Comparison of ENCODE assay signal across 29 mouse cellular contexts in genomic region chr1:57806126-57806525, GRCm38 (mm10). TPM values are rescaled to one million over a fixed set of nuclear protein-coding genes. Genes with fewer than 3 reads are reported as not detected.
DNase-seq lines count a peak whose midpoint lies in the region; ATAC-seq and TF ChIP-seq lines count a peak whose summit lies in the region.
"Had no signal": no experiment of that assay in that cellular context is flagged by ENCODE, and none has a peak within 500 bp of the region (broad histone marks: within the 10 kb centered on the region; RNA-seq: fewer than 3 reads in every experiment).

No protein-coding gene starts in this region.

- DNase-seq in neural tube, embryonic 10.5 days (ENCODE audit: extremely low spot score, low spot score), result no peak
- peak; percentile 45 for DNase-seq in limb, embryonic 11.5 days (ENCODE audit: low spot score)
- peak; percentile 64 for DNase-seq in limb, embryonic 14.5 days (ENCODE audit: low spot score)
- no peak for DNase-seq in left cerebral cortex, postnatal 4 days
- no peak for DNase-seq in adrenal gland, adult 18-20 months (ENCODE audit: low spot score in 2 of 2)
- DNase-seq in adrenal gland, postnatal 4 days (ENCODE audit: low spot score in 2 of 2), result no peak
- DNase-seq: adrenal gland, postnatal 10 days; adrenal gland, postnatal 36 days; cerebellum, adult 11-12 months; cerebellum, adult 8-10 months; cerebellum, postnatal 10 days; cerebellum, postnatal 36 days; embryo, embryonic 11 days; gastrocnemius, postnatal 10 days; gastrocnemius, postnatal 36 days; heart, adult 2 months had no signal

- H3K4me3 ChIP-seq in neural tube, embryonic 12.5 days, result no peak overlapping the region
- no peak overlapping the region for H3K4me3 ChIP-seq in limb, embryonic 11.5 days (ENCODE audit: low read depth, low read length)
- no peak overlapping the region for H3K4me3 ChIP-seq in limb, embryonic 14.5 days (replicated peaks; ENCODE audit: low read length)
- H3K4me3 ChIP-seq in neural tube, embryonic 15.5 days (replicated peaks), result no peak overlapping the region
- H3K4me3 ChIP-seq: embryonic facial prominence, embryonic 10.5 days; embryonic facial prominence, embryonic 13.5 days; erythroblast, embryonic 14.5 days; forebrain, embryonic 12.5 days; forebrain, embryonic 15.5 days; heart, adult 2 months had no signal

- H3K27me3 ChIP-seq in neural tube, embryonic 12.5 days (replicated peaks), result no peaks in the 10 kb centered on the region
- H3K27me3 ChIP-seq in limb, embryonic 11.5 days (ENCODE audit: control insufficient read depth, insufficient read depth, low read length), result no peaks in the 10 kb centered on the region
- no peaks in the 10 kb centered on the region for H3K27me3 ChIP-seq in limb, embryonic 14.5 days (ENCODE audit: control insufficient read depth, insufficient read depth, low read length)
- H3K27me3 ChIP-seq in neural tube, embryonic 15.5 days (replicated peaks), result no peaks in the 10 kb centered on the region
- H3K27me3 ChIP-seq: embryonic facial prominence, embryonic 13.5 days; forebrain, embryonic 12.5 days; forebrain, embryonic 15.5 days had no signal

- no peak overlapping the region for H3K9ac ChIP-seq in neural tube, embryonic 12.5 days
- no peak overlapping the region for H3K9ac ChIP-seq in limb, embryonic 11.5 days (ENCODE audit: low read length)
- H3K9ac ChIP-seq in limb, embryonic 14.5 days (ENCODE audit: low read depth, low read length, severe bottlenecking), result no peak overlapping the region
- no peak overlapping the region for H3K9ac ChIP-seq in neural tube, embryonic 15.5 days (replicated peaks)
- H3K9ac ChIP-seq: embryonic facial prominence, embryonic 13.5 days; forebrain, embryonic 12.5 days; forebrain, embryonic 15.5 days; hindbrain, embryonic 14.5 days had no signal

- peaks cover 6% of the 10 kb centered on the region for H3K4me1 ChIP-seq in neural tube, embryonic 12.5 days
- H3K4me1 ChIP-seq in limb, embryonic 11.5 days (ENCODE audit: control insufficient read depth, insufficient read depth, low read length), result peaks cover 18% of the 10 kb centered on the region
- peaks cover 33% of the 10 kb centered on the region for H3K4me1 ChIP-seq in limb, embryonic 14.5 days (ENCODE audit: control insufficient read depth, insufficient read depth, low read length)
- H3K4me1 ChIP-seq in neural tube, embryonic 15.5 days, result peaks cover 21% of the 10 kb centered on the region

- H3K36me3 ChIP-seq in neural tube, embryonic 12.5 days, result no peaks in the 10 kb centered on the region
- no peaks in the 10 kb centered on the region for H3K36me3 ChIP-seq in limb, embryonic 11.5 days (ENCODE audit: control insufficient read depth, insufficient read depth, low read length)
- H3K36me3 ChIP-seq in limb, embryonic 14.5 days (ENCODE audit: control insufficient read depth, insufficient read depth, low read length), result peaks cover 24% of the 10 kb centered on the region
- no peaks in the 10 kb centered on the region for H3K36me3 ChIP-seq in neural tube, embryonic 15.5 days
- H3K36me3 ChIP-seq: embryonic facial prominence, embryonic 10.5 days; forebrain, embryonic 12.5 days; forebrain, embryonic 15.5 days had no signal

- no peaks in the 10 kb centered on the region for H3K9me3 ChIP-seq in neural tube, embryonic 12.5 days
- H3K9me3 ChIP-seq in limb, embryonic 11.5 days (ENCODE audit: control insufficient read depth, low read length), result no peaks in the 10 kb centered on the region
- H3K9me3 ChIP-seq in limb, embryonic 14.5 days (ENCODE audit: control insufficient read depth, low read length), result 0 out of 2 replicates have a peak, but pooled peaks cover 4% of the 10 kb centered on the region
- no peaks in the 10 kb centered on the region for H3K9me3 ChIP-seq in neural tube, embryonic 15.5 days (replicated peaks)
- H3K9me3 ChIP-seq: embryonic facial prominence, embryonic 10.5 days; embryonic facial prominence, embryonic 13.5 days; forebrain, embryonic 12.5 days; forebrain, embryonic 15.5 days had no signal

- H3K27ac ChIP-seq in neural tube, embryonic 12.5 days, result no peak overlapping the region
- no peak overlapping the region for H3K27ac ChIP-seq in limb, embryonic 11.5 days (replicated peaks; ENCODE audit: low read depth, low read length)
- peak overlapping the region; percentile 33; the same call in 1 of the 2 replicates for H3K27ac ChIP-seq in limb, embryonic 14.5 days (replicated peaks; ENCODE audit: low read depth, low read length)
- no peak overlapping the region for H3K27ac ChIP-seq in neural tube, embryonic 15.5 days (replicated peaks)
- H3K27ac ChIP-seq: embryonic facial prominence, embryonic 13.5 days; forebrain, embryonic 12.5 days; forebrain, embryonic 15.5 days; heart, adult 2 months; hindbrain, embryonic 14.5 days; hindbrain, postnatal 0 days had no signal

- 0 out of 2 replicates have a peak, but pooled peaks have one; percentile 18 for ATAC-seq in neural tube, embryonic 12.5 days (ENCODE audit: low FRiP score, low read depth)
- ATAC-seq in limb, embryonic 11.5 days (ENCODE audit: insufficient number of reproducible peaks, low FRiP score, low TSS enrichment, low read depth), result no peak
- peak; percentile 74 for ATAC-seq in limb, embryonic 14.5 days (ENCODE audit: low FRiP score, low read depth)
- ATAC-seq in neural tube, embryonic 15.5 days (ENCODE audit: low FRiP score), result peak; percentile 19; the same call in 1 of the 2 replicates
- ATAC-seq: activated CD4-positive, CD25-positive, alpha-beta regulatory T cell, adult 4 months; forebrain, embryonic 15.5 days; hindbrain, postnatal 0 days had no signal

- WGBS in neural tube, embryonic 12.5 days, result 77% methylated on average over 3 of the region's 3 CpGs
- WGBS in limb, embryonic 11.5 days, result 45% methylated on average over 3 of the region's 3 CpGs
- 34% methylated on average over 3 of the region's 3 CpGs for WGBS in limb, embryonic 14.5 days
- 49% methylated on average over 3 of the region's 3 CpGs for WGBS in neural tube, embryonic 15.5 days

- intact Hi-C loops in left cerebral cortex, postnatal 4 days (cut with DNase I), result no loop called here

- H3K4me2 ChIP-seq in neural tube, embryonic 12.5 days (replicated peaks), result no peak overlapping the region
- no peak overlapping the region for H3K4me2 ChIP-seq in limb, embryonic 11.5 days (ENCODE audit: low read depth, severe bottlenecking)
- no peak overlapping the region for H3K4me2 ChIP-seq in limb, embryonic 14.5 days (replicated peaks; ENCODE audit: low read depth, low read length, severe bottlenecking)
- H3K4me2 ChIP-seq in neural tube, embryonic 15.5 days, result no peak overlapping the region
- H3K4me2 ChIP-seq: embryonic facial prominence, embryonic 13.5 days; forebrain, embryonic 12.5 days; forebrain, embryonic 15.5 days; heart, embryonic 11.5 days; hindbrain, embryonic 14.5 days had no signal

- TF ChIP-seq POLR2A in limb, embryonic 14.5 days (IDR thresholded peaks at IDR 0.05; ENCODE audit: borderline replicate concordance, extremely low read depth, insufficient read depth, insufficient read length), result no peak

RNA-seq across cellular contexts. Expression of gene Spats2l, which starts 32.2 kb away (rescaled TPM):
- 38.1 and 41.2 TPM in 2 replicates for polyA plus RNA-seq in neural tube, embryonic 12.5 days (2016; fragmentation: Nextera tagmentation; extraction: Ambion mirVana)
- 46.7 and 53.4 TPM in 2 replicates for polyA plus RNA-seq in limb, embryonic 11.5 days (2014; fragmentation: Nextera tagmentation; extraction: Ambion mirVana)
- 59.4 and 81.4 TPM in 2 replicates for polyA plus RNA-seq in limb, embryonic 14.5 days (2012; rRNA removed)
- 202 and 222 TPM in 2 replicates for polyA plus RNA-seq in limb, embryonic 14.5 days (2014; fragmentation: Nextera tagmentation; extraction: Ambion mirVana)
- 78.3 and 78.7 TPM in 2 replicates for polyA plus RNA-seq in neural tube, embryonic 15.5 days (2015; fragmentation: Nextera tagmentation; extraction: Ambion mirVana)
- total RNA-seq in left cerebral cortex, postnatal 4 days (2021), result 10 to 100 TPM; 42.9 to 44.1 TPM
- total RNA-seq in adrenal gland, adult 18-20 months (2021), result 1 to 10 TPM; 3.0 to 4.2 TPM
- 10 to 100 TPM; 20.7 to 22.2 TPM for total RNA-seq in adrenal gland, postnatal 4 days (2021)
- total RNA-seq: granulocyte monocyte progenitor cell, adult 5-6 weeks; hematopoietic stem cell, adult 5-6 weeks had no signal
- polyA plus RNA-seq: erythroblast, embryonic 14.5 days had no signal

Comparison
In these comparisons a context has a peak if more than half of its experiments do, and no peak if none do; other contexts are left out.
1. DNase-seq: peak in limb, embryonic 11.5 days (single experiment) and limb, embryonic 14.5 days (single experiment); none in neural tube, embryonic 10.5 days (single experiment), left cerebral cortex, postnatal 4 days (single experiment), adrenal gland, adult 18-20 months (0 of 2) and adrenal gland, postnatal 4 days (0 of 2).